Mouse (Mus musculus) mouse embryonic stem cell (cell line): ENCODE measurements around the gene Atp6v0c.

ENCODE experiments used
- in situ Hi-C, 2 experiments: fragments of 300-500 bp; cut with MboI; formaldehyde crosslinking; loops; 1 replicate in 1 of 2; 3 replicates in 1 of 2; pipeline ENCODE4 v1.14.3; 2019 to 2020; ENCODE audit warnings: low sequenced_read_pairs in 2 of 2, low pct_unique_long_range_greater_than_20kb in 1 of 2, mixed read lengths in 1 of 2; ENCODE audit not compliant: unreplicated experiment in 1 of 2

Atp6v0c gene

GRCm38 (mm10) chr17:24164566-24165259 is 4.8 kb downstream of the Atp6v0c start:
- in situ Hi-C loops, result no loop called here

GRCm38 (mm10) chr17:24163176-24163962 is 6.1 kb downstream of the Atp6v0c start, which contains the start of gene Amdhd2:
Gene Amdhd2, minus strand, starts transcription at chr17:24163766.
- in situ Hi-C loops, result no loop called here

GRCm38 (mm10) chr17:24162584-24163175 is 6.8 kb downstream of the Atp6v0c start:
- in situ Hi-C loops, result no loop called here

- in situ Hi-C loops, result no loop called here
These were observed 8.0 kb downstream of the Atp6v0c start for GRCm38 (mm10) chr17:24161466-24161865.

GRCm38 (mm10) chr17:24157526-24157925 is 12.0 kb downstream of the Atp6v0c start:
- in situ Hi-C loops, result no loop called here

GRCm38 (mm10) chr17:24157121-24157520 is 12.4 kb downstream of the Atp6v0c start:
- in situ Hi-C loops, result no loop called here

- in situ Hi-C loops, result no loop called here
These were observed 13.1 kb downstream of the Atp6v0c start for GRCm38 (mm10) chr17:24156394-24156793.

- in situ Hi-C loops, result no loop called here
These were observed 13.8 kb downstream of the Atp6v0c start for GRCm38 (mm10) chr17:24155742-24156141.

GRCm38 (mm10) chr17:24154463-24154862 is 15.0 kb downstream of the Atp6v0c start:
- in situ Hi-C loops, result no loop called here

GRCm38 (mm10) chr17:24151890-24152563 is 17.5 kb downstream of the Atp6v0c start:
- in situ Hi-C loops, result no loop called here

GRCm38 (mm10) chr17:24151382-24151781 is 18.1 kb downstream of the Atp6v0c start:
- in situ Hi-C loops, result no loop called here

GRCm38 (mm10) chr17:24150824-24151223 is 18.7 kb downstream of the Atp6v0c start, which contains the start of gene Pdpk1:
Gene Pdpk1, minus strand, starts transcription at chr17:24150924.
- in situ Hi-C loops, result no loop called here

GRCm38 (mm10) chr17:24149421-24149820 is 20.1 kb downstream of the Atp6v0c start:
- in situ Hi-C loops, result no loop called here

GRCm38 (mm10) chr17:24142897-24143296 is 26.6 kb downstream of the Atp6v0c start:
- in situ Hi-C loops, result no loop called here

GRCm38 (mm10) chr17:24141425-24141920 is 28.0 kb downstream of the Atp6v0c start:
- in situ Hi-C loops, result no loop called here

GRCm38 (mm10) chr17:24140845-24141424 is 28.6 kb downstream of the Atp6v0c start:
- in situ Hi-C loops, result no loop called here

GRCm38 (mm10) chr17:24139968-24140367 is 29.5 kb downstream of the Atp6v0c start:
- in situ Hi-C loops, result no loop called here

- in situ Hi-C loops, result no loop called here
These were observed 30.2 kb downstream of the Atp6v0c start for GRCm38 (mm10) chr17:24139256-24139655.
